Mouse (Mus musculus) embryonic facial prominence, embryonic 10.5 days (tissue): ENCODE measurements around the gene Nell2. TPM values are rescaled to one million over a fixed set of nuclear protein-coding genes. Genes with fewer than 3 reads are reported as not detected.

Experiments used
- DNase-seq: peaks from one replicate; pipeline ENCODE4 v3.0.0-alpha.2; 2017; ENCODE audit warnings: low spot score
- H3K27ac ChIP-seq: fragments of 300-500 bp; sonication (generic); replicated peaks from 2 replicates; pipeline ENCODE4 v1.5.1; 2016; ENCODE audit warnings: mild to moderate bottlenecking
- H3K27me3 ChIP-seq: fragments of 300-500 bp; sonication (generic); replicated peaks from 2 replicates; pipeline ENCODE4 v1.6.1; 2016; ENCODE audit warnings: low read depth, mild to moderate bottlenecking; ENCODE audit not compliant: poor library complexity, severe bottlenecking
- H3K36me3 ChIP-seq: fragments of 300-500 bp; sonication (generic); replicated peaks from 2 replicates; pipeline ENCODE4 v1.6.1; 2016; ENCODE audit warnings: mild to moderate bottlenecking, moderate library complexity
- H3K4me1 ChIP-seq: fragments of 300-500 bp; sonication (generic); 2 replicates; pipeline ENCODE4 v1.6.1; 2016
- H3K4me3 ChIP-seq: fragments of 300-500 bp; sonication (generic); 2 replicates; pipeline ENCODE4 v1.5.1; 2016; ENCODE audit warnings: mild to moderate bottlenecking, moderate library complexity
- H3K9me3 ChIP-seq: fragments of 300-500 bp; sonication (generic); 2 replicates; pipeline ENCODE4 v1.6.1; 2016; ENCODE audit warnings: mild to moderate bottlenecking
- WGBS: fragments of 180-500 bp; shearing (Covaris S2); methylation state at CpG from one replicate; pipeline ENCODE4 v1.1.7; 2016; 5-methylcytosine and 5-hydroxymethylcytosine counted together
- polyA plus RNA-seq: library from polyadenylated mRNA; unstranded; fragments of >200 nt; fragmentation: Nextera tagmentation; extraction: Ambion mirVana; gene quantifications from 2 replicates; pipeline ENCODE4 v1.2.1, GENCODE M21; 2016

Nell2 gene
- polyA plus RNA-seq, 1 experiment from 2014 or later: 20.2 TPM

- H3K4me1 ChIP-seq: peaks cover 13% of the 10 kb centered on the region
- no peaks in the 10 kb centered on the region for H3K36me3 ChIP-seq
- H3K9me3 ChIP-seq: no peaks in the 10 kb centered on the region
- no peak for DNase-seq
- no peak overlapping the region for H3K27ac ChIP-seq
- H3K4me3 ChIP-seq: no peak overlapping the region
- H3K27me3 ChIP-seq: no peaks in the 10 kb centered on the region
- WGBS: 66% methylated on average over 16 of the region's 16 CpGs
Measured at GRCm38 (mm10) chr15:95314121-95314807, 214.1 kb downstream of the Nell2 start.

GRCm38 (mm10) chr15:95313286-95313685 is 215.1 kb downstream of the Nell2 start:
- no peaks in the 10 kb centered on the region for H3K9me3 ChIP-seq
- H3K4me3 ChIP-seq: no peak overlapping the region
- 78% methylated on average over 5 of the region's 5 CpGs for WGBS
- no peaks in the 10 kb centered on the region for H3K36me3 ChIP-seq
- no peaks in the 10 kb centered on the region for H3K27me3 ChIP-seq
- H3K4me1 ChIP-seq: peaks cover 13% of the 10 kb centered on the region
- H3K27ac ChIP-seq: no peak overlapping the region
- no peak for DNase-seq

GRCm38 (mm10) chr15:95304102-95304501 is 224.3 kb downstream of the Nell2 start:
- no peak for DNase-seq
- Histone ChIP-seq H3K4me1 (no peaks in the 10 kb centered on the region), H3K4me3 (no peak overlapping the region), H3K27me3 (no peaks in the 10 kb centered on the region), H3K27ac (no peak overlapping the region), H3K36me3 (no peaks in the 10 kb centered on the region), H3K9me3 (no peaks in the 10 kb centered on the region)
- 90% methylated on average over 8 of the region's 8 CpGs for WGBS

GRCm38 (mm10) chr15:95296561-95296960 is 231.8 kb downstream of the Nell2 start:
- H3K4me3 ChIP-seq: no peak overlapping the region
- H3K9me3 ChIP-seq: no peaks in the 10 kb centered on the region
- no peak for DNase-seq
- no peaks in the 10 kb centered on the region for H3K27me3 ChIP-seq
- H3K4me1 ChIP-seq: no peaks in the 10 kb centered on the region
- 91% methylated on average over 10 of the region's 10 CpGs for WGBS
- H3K36me3 ChIP-seq: no peaks in the 10 kb centered on the region
- H3K27ac ChIP-seq: no peak overlapping the region

- peaks cover 17% of the 10 kb centered on the region for H3K4me1 ChIP-seq
- H3K36me3 ChIP-seq: no peaks in the 10 kb centered on the region
- no peaks in the 10 kb centered on the region for H3K27me3 ChIP-seq
- no peak overlapping the region for H3K4me3 ChIP-seq
- H3K9me3 ChIP-seq: no peaks in the 10 kb centered on the region
- 66% methylated on average over 10 of the region's 10 CpGs for WGBS
- H3K27ac ChIP-seq: no peak overlapping the region
- DNase-seq: no peak
Measured at GRCm38 (mm10) chr15:95289047-95289446, 239.3 kb downstream of the Nell2 start.

GRCm38 (mm10) chr15:95285199-95285598 is 243.2 kb downstream of the Nell2 start:
- DNase-seq: peak; percentile 16

GRCm38 (mm10) chr15:95280986-95281385 is 247.4 kb downstream of the Nell2 start:
- Histone ChIP-seq H3K36me3 (no peaks in the 10 kb centered on the region), H3K9me3 (no peaks in the 10 kb centered on the region), H3K27me3 (no peaks in the 10 kb centered on the region), H3K4me1 (peaks cover 10% of the 10 kb centered on the region; the same call in 1 of the 2 replicates), H3K4me3 (no peak overlapping the region), H3K27ac (no peak overlapping the region)
- 84% methylated on average over 2 of the region's 2 CpGs for WGBS
- no peak for DNase-seq

More at GRCm38 (mm10) chr15:95285199-95285598, 243.2 kb downstream of the Nell2 start:
- H3K27me3 ChIP-seq: no peaks in the 10 kb centered on the region
- 28% methylated on average over 6 of the region's 6 CpGs for WGBS
- H3K27ac ChIP-seq: no peak overlapping the region
- H3K4me3 ChIP-seq: no peak overlapping the region
- no peaks in the 10 kb centered on the region for H3K36me3 ChIP-seq
- H3K9me3 ChIP-seq: no peaks in the 10 kb centered on the region
- H3K4me1 ChIP-seq: peaks cover 17% of the 10 kb centered on the region

GRCm38 (mm10) chr15:95278001-95278400 is 250.4 kb downstream of the Nell2 start:
- H3K36me3 ChIP-seq: no peaks in the 10 kb centered on the region
- H3K4me1 ChIP-seq: no peaks in the 10 kb centered on the region
- H3K27me3 ChIP-seq: no peaks in the 10 kb centered on the region
- no peak overlapping the region for H3K4me3 ChIP-seq
- no peaks in the 10 kb centered on the region for H3K9me3 ChIP-seq
- DNase-seq: no peak
- 90% methylated on average over 4 of the region's 4 CpGs for WGBS
- no peak overlapping the region for H3K27ac ChIP-seq

- no peak overlapping the region for H3K4me3 ChIP-seq
- no peaks in the 10 kb centered on the region for H3K27me3 ChIP-seq
- WGBS: 94% methylated on average over 3 of the region's 3 CpGs
- no peaks in the 10 kb centered on the region for H3K36me3 ChIP-seq
- H3K27ac ChIP-seq: no peak overlapping the region
- H3K9me3 ChIP-seq: no peaks in the 10 kb centered on the region
- DNase-seq: no peak
- no peaks in the 10 kb centered on the region for H3K4me1 ChIP-seq
Measured at GRCm38 (mm10) chr15:95276556-95276955, 251.8 kb downstream of the Nell2 start.

- no peaks in the 10 kb centered on the region for H3K4me1 ChIP-seq
- 90% methylated on average over 5 of the region's 5 CpGs for WGBS
- H3K9me3 ChIP-seq: no peaks in the 10 kb centered on the region
- H3K36me3 ChIP-seq: no peaks in the 10 kb centered on the region
- no peak for DNase-seq
- H3K27me3 ChIP-seq: no peaks in the 10 kb centered on the region
- no peak overlapping the region for H3K4me3 ChIP-seq
- no peak overlapping the region for H3K27ac ChIP-seq
Measured at GRCm38 (mm10) chr15:95275553-95275952, 252.8 kb downstream of the Nell2 start.

GRCm38 (mm10) chr15:95273236-95273635 is 255.1 kb downstream of the Nell2 start:
- no peak overlapping the region for H3K27ac ChIP-seq
- DNase-seq: no peak
- no peaks in the 10 kb centered on the region for H3K9me3 ChIP-seq
- no peaks in the 10 kb centered on the region for H3K36me3 ChIP-seq
- 74% methylated on average over 3 of the region's 3 CpGs for WGBS
- no peak overlapping the region for H3K4me3 ChIP-seq
- no peaks in the 10 kb centered on the region for H3K27me3 ChIP-seq
- no peaks in the 10 kb centered on the region for H3K4me1 ChIP-seq

GRCm38 (mm10) chr15:95272167-95272566 is 256.2 kb downstream of the Nell2 start:
- no peak for DNase-seq
- Histone ChIP-seq H3K9me3 (no peaks in the 10 kb centered on the region), H3K4me1 (no peaks in the 10 kb centered on the region), H3K4me3 (no peak overlapping the region), H3K27ac (no peak overlapping the region), H3K36me3 (no peaks in the 10 kb centered on the region), H3K27me3 (no peaks in the 10 kb centered on the region)
- 88% methylated on average over 3 of the region's 3 CpGs for WGBS

- H3K4me1 ChIP-seq: peaks cover 6% of the 10 kb centered on the region
- no peak for DNase-seq
- H3K36me3 ChIP-seq: no peaks in the 10 kb centered on the region
- 83% methylated on average over 2 of the region's 2 CpGs for WGBS
- no peak overlapping the region for H3K27ac ChIP-seq
- no peaks in the 10 kb centered on the region for H3K27me3 ChIP-seq
- no peak overlapping the region for H3K4me3 ChIP-seq
- H3K9me3 ChIP-seq: no peaks in the 10 kb centered on the region
Measured at GRCm38 (mm10) chr15:95259671-95260450, 268.5 kb downstream of the Nell2 start.
